Mouse (Mus musculus) megakaryocyte-erythroid progenitor cell, adult 5 weeks (primary cell): ENCODE measurements around the gene Rnf34. TPM values are rescaled to one million over a fixed set of nuclear protein-coding genes. Genes with fewer than 3 reads are reported as not detected.

ENCODE experiments used
- polyA plus RNA-seq: library from polyadenylated mRNA; stranded (reverse); fragments of >175 nt; gene quantifications from 2 replicates; pipeline ENCODE4 v1.2.3, GENCODE M21; 2012

Rnf34 gene
- polyA plus RNA-seq: 4.2 and 4.9 TPM in 2 replicates

DNA sequence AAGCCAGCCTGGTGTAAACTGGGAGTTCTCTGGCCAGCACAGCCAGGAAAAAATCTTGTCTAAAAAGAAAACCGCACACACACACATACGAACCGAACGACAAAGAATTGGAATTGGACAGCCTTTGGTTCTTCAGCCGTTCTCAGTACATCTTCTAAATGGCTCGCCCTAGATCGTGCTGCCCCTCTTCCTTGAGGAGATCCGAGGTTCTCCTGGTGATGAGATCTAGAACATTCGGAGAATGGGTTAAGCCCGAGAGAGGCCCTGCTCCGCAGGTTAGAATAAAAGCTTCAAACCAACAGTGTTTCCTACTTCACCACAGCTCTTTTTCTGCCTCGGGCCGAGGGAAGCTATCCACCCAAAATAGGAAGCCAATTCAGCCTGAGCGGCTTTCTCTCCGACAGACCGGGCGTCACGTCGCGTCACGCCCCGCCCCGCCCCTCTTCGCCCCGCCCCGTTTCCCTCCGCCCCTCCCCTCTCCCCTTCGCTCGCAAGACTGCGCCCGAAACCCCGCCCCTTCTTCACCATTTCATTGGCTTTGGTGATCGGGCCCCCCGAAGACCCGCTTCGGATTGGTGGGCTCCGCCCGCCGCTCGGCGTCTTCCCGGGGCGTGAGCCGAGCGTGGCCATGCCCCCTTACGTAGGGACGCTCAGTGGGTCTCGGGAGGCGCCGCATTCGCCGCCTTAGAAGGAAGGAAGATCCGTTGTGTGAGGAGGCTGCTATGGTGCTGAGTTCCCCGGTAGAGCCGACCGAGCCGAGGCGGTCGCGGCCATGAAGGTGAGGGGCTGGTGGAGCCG, at the start of gene Rnf34:
Gene Rnf34, plus strand, starts transcription at position 528 of the 798 bp plus-strand sequence.

DNA sequence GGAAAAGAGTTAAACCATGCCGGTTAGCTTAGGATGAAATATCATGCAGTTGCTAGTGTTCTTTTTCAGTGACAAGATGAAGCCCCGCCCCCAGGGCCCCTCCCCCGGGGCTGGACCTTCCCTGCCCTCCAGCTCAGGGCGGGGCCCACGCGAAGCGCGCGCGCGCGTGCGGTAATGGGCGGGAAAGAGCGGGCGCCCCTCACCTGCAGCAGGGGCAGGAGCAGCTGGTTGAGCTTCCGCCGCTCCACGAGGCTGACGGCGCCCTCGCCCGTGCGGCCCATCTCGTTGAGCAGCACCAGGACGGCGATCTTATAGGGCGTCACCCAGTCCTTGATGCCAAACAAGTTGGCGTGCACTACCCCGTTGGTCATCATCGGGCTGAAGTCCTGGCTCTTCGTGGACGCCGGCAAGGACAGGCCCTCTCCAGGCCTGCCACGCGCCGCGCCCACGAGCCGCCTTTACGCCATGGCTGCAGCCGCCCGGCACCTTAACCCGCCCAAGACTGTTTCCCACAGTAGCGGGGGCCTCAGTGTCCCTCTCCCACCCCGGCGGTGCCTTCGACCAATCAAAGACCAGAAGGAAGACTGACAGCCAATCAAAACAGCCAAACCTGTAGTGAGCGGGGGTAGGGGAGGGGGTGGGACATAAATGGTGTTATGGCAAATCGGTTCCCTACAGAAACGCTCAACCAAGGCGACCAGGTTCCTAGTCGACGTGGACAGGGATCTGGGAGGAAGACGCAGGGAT, 28.9 kb upstream of the Rnf34 start, which contains the start of gene Anapc5:
Gene Anapc5, minus strand, starts transcription at position 563 of the 747 bp plus-strand sequence.

Other genes starting within 250 kb of the Rnf34 start
- gene Ift81, start 235.5 kb upstream of the Rnf34 start, polyA plus RNA-seq: 0.84 and 1.2 TPM in 2 replicates
- 0.94 and 4.6 TPM in 2 replicates for gene P2rx7, start 206.1 kb upstream of the Rnf34 start, polyA plus RNA-seq
- 6.0 and 7.7 TPM in 2 replicates for gene P2rx4, start 142.5 kb upstream of the Rnf34 start, polyA plus RNA-seq
- 41.9 and 52.5 TPM in 2 replicates for gene Camkk2, start 70.6 kb upstream of the Rnf34 start, polyA plus RNA-seq
- 247 and 256 TPM in 2 replicates for gene Anapc5, start 28.7 kb upstream of the Rnf34 start, polyA plus RNA-seq
- gene Kdm2b, start 139.8 kb downstream of the Rnf34 start, polyA plus RNA-seq: 87.1 and 96.1 TPM in 2 replicates
- gene Orai1, start 165.0 kb downstream of the Rnf34 start, polyA plus RNA-seq: 61.2 and 89.1 TPM in 2 replicates
- not detected in 2 replicates for gene Morn3, start 197.0 kb downstream of the Rnf34 start, polyA plus RNA-seq
- 4.2 and 7.6 TPM in 2 replicates for gene Tmem120b, start 218.4 kb downstream of the Rnf34 start, polyA plus RNA-seq